Mouse (Mus musculus): ENCODE results near the gene Tpi1. TPM values are rescaled to one million over a fixed set of nuclear protein-coding genes. Genes with fewer than 3 reads are reported as not detected.
A peak's percentile ranks its signal among the peaks of the same experiment; 100 is the strongest.

Tpi1 gene
- total and polyA plus RNA-seq, 3 experiments: 102 to 1,182 (median 440) TPM

DNA sequence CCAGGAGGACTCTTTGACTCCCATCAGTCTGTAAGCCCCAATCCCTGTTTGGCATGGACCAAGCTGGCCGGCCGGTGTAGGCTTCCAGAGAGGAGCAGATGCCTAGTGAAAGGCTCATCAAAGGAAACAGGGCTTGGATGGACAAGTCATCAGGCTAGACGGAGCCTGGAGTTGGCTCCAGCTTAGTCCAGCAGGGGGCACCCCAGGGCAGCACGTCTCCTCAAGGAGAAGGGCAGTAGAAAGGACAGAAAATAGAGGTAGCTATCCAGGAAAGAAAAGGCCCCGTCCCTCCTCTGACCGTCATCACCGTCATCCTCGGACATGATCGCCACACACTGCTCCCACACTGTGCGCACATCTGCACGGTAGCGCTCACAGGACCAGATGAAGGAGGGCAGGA, 45.6 kb upstream of the Tpi1 start:
- H3K9me3 ChIP-seq (replicated peaks; ENCODE audit: insufficient read depth, low read length): no peaks in the 10 kb centered on the region
- no peak overlapping the region for H3K9ac ChIP-seq (ENCODE audit: control insufficient read depth, low read depth, low read length, poor library complexity, severe bottlenecking)
- TF ChIP-seq RAD21 (IDR thresholded peaks at IDR 0.05; ENCODE audit: low read depth, low read length): peak; percentile 90
- no peak for TF ChIP-seq KAT2A (conservative IDR thresholded peaks at IDR 0.05; ENCODE audit: low read depth, low read length)
- TF ChIP-seq SMC3 (IDR thresholded peaks at IDR 0.05; ENCODE audit: low read depth, low read length): peak; percentile 90
- TF ChIP-seq TCF12 (IDR thresholded peaks at IDR 0.05; ENCODE audit: low read depth, low read length): no peak
- no peak for TF ChIP-seq ELF1 (IDR thresholded peaks at IDR 0.05; ENCODE audit: low read depth, low read length)
- no peak for TF ChIP-seq USF2 (IDR thresholded peaks at IDR 0.05; ENCODE audit: borderline replicate concordance in 1 of 2, insufficient read depth in 1 of 2, low read depth in 1 of 2, low read length in 2 of 2)
- TF ChIP-seq CHD1 (IDR thresholded peaks at IDR 0.05; ENCODE audit: low read depth, low read length): no peak
- no peak for TF ChIP-seq MAX (IDR thresholded peaks at IDR 0.05; ENCODE audit: low read length)
- TF ChIP-seq ETS1 (IDR thresholded peaks at IDR 0.05; ENCODE audit: low read depth, low read length): no peak
- no peak; the same call in 1 of the 2 replicates for TF ChIP-seq SIN3A (IDR thresholded peaks at IDR 0.05; ENCODE audit: low read length)
- TF ChIP-seq RCOR1 (IDR thresholded peaks at IDR 0.05; ENCODE audit: low read depth, low read length): no peak
- TF ChIP-seq NRF1 (IDR thresholded peaks at IDR 0.05; ENCODE audit: insufficient read depth, low read depth, low read length, poor library complexity, severe bottlenecking): no peak
- TF ChIP-seq TBP (IDR thresholded peaks at IDR 0.05; ENCODE audit: low read depth, low read length): no peak
- TF ChIP-seq ZMIZ1 (IDR thresholded peaks at IDR 0.05; ENCODE audit: low read depth, low read length): no peak
- no peak for TF ChIP-seq GATA1 (IDR thresholded peaks at IDR 0.05; ENCODE audit: low read depth, low read length)
- peak; percentile 83 for TF ChIP-seq ZC3H11A (IDR thresholded peaks at IDR 0.05; ENCODE audit: low read depth, low read length)
- TF ChIP-seq USF1 (IDR thresholded peaks at IDR 0.05; ENCODE audit: low read depth, low read length): no peak
- TF ChIP-seq CTCF (IDR thresholded peaks at IDR 0.05 in 2 of 3, conservative IDR thresholded peaks at IDR 0.05 in 1 of 3; ENCODE audit: control insufficient read depth in 1 of 3, insufficient read depth in 1 of 3, low read depth in 2 of 3, low read length in 3 of 3, poor library complexity in 1 of 3, severe bottlenecking in 1 of 3): peak; percentile 89 to 96 (median 89)
- TF ChIP-seq EP300 (IDR thresholded peaks at IDR 0.05; ENCODE audit: low read depth in 1 of 2, low read length in 2 of 2): no peak
- TF ChIP-seq E2F4 (IDR thresholded peaks at IDR 0.05; ENCODE audit: borderline replicate concordance, low read depth, low read length): no peak
- no peak for TF ChIP-seq POLR2AphosphoS5 (IDR thresholded peaks at IDR 0.05; ENCODE audit: borderline replicate concordance, low read depth, low read length)
- TF ChIP-seq HCFC1 (IDR thresholded peaks at IDR 0.05; ENCODE audit: low read depth, low read length): no peak
- no peak for TF ChIP-seq ZKSCAN1 (IDR thresholded peaks at IDR 0.05; ENCODE audit: low read depth, low read length)
- TF ChIP-seq POLR2A (IDR thresholded peaks at IDR 0.05; ENCODE audit: control insufficient read depth in 1 of 2, insufficient read depth in 1 of 2, low read depth in 1 of 2, low read length in 2 of 2, poor library complexity in 1 of 2): no peak
- TF ChIP-seq MAFK (IDR thresholded peaks at IDR 0.05; ENCODE audit: borderline replicate concordance, low read depth, low read length): no peak
- TF ChIP-seq NELFE (IDR thresholded peaks at IDR 0.05; ENCODE audit: low read depth, low read length): no peak
- TF ChIP-seq MAZ (IDR thresholded peaks at IDR 0.05; ENCODE audit: low read depth, low read length): no peak
- DNase-seq (ENCODE audit: low read depth, low spot score): peak; percentile 77
- no peak overlapping the region for H3K27ac ChIP-seq (ENCODE audit: control insufficient read depth, low read depth, low read length)
- H3K36me3 ChIP-seq (ENCODE audit: control insufficient read depth in 1 of 2, insufficient read depth in 2 of 2, low read length in 2 of 2): no peaks in the 10 kb centered on the region
- no peaks in the 10 kb centered on the region for H3K79me2 ChIP-seq (ENCODE audit: control insufficient read depth, insufficient read depth, low read length, poor library complexity)
- H3K4me1 ChIP-seq (ENCODE audit: control insufficient read depth in 1 of 2, insufficient read depth in 2 of 2, low read length in 2 of 2): peaks cover 0 to 3% of the 10 kb centered on the region in 2 experiments; a peak in 2 of 4 replicates
- peaks cover 4 to 7% of the 10 kb centered on the region in 2 experiments; a peak in 3 of 4 replicates for H3K27me3 ChIP-seq (ENCODE audit: control insufficient read depth in 1 of 2, insufficient read depth in 2 of 2, low read length in 2 of 2)
- H3K4me3 ChIP-seq (ENCODE audit: control insufficient read depth in 1 of 2, insufficient read depth in 1 of 2, low read depth in 2 of 2, low read length in 2 of 2): no peak overlapping the region
